Comparison of ENCODE assay signal across 27 mouse cellular contexts in genomic region chr6:72692469-72692868, GRCm38 (mm10).
A peak's percentile ranks its signal among the peaks of the same experiment; 100 is the strongest.
DNase-seq lines count a peak whose midpoint lies in the region; ATAC-seq lines count a peak whose summit lies in the region.
"Had no signal": no experiment of that assay in that cellular context is flagged by ENCODE, and none has a peak within 500 bp of the region (broad histone marks: within the 10 kb centered on the region; RNA-seq: fewer than 3 reads in every experiment).

No protein-coding gene starts in this region.

- H3K27me3 ChIP-seq in heart, embryonic 13.5 days (replicated peaks), result no peaks in the 10 kb centered on the region
- H3K27me3 ChIP-seq in limb, embryonic 10.5 days (ENCODE audit: low read depth, poor library complexity, severe bottlenecking), result no peaks in the 10 kb centered on the region
- H3K27me3 ChIP-seq: forebrain, embryonic 15.5 days; heart, embryonic 12.5 days; hindbrain, embryonic 15.5 days; Patski had no signal

- H3K36me3 ChIP-seq in heart, embryonic 13.5 days, result no peaks in the 10 kb centered on the region
- peaks cover 6% of the 10 kb centered on the region; the same call in 1 of the 2 replicates for H3K36me3 ChIP-seq in limb, embryonic 10.5 days
- H3K36me3 ChIP-seq: forebrain, embryonic 15.5 days; heart, embryonic 12.5 days; hindbrain, embryonic 10.5 days; hindbrain, embryonic 15.5 days; midbrain, embryonic 12.5 days; neural tube, embryonic 13.5 days had no signal

- no peak overlapping the region for H3K4me3 ChIP-seq in heart, embryonic 13.5 days
- no peak overlapping the region for H3K4me3 ChIP-seq in limb, embryonic 10.5 days
- H3K4me3 ChIP-seq: forebrain, embryonic 15.5 days; heart, adult 2 months; heart, embryonic 12.5 days; hindbrain, embryonic 10.5 days; hindbrain, embryonic 15.5 days; megakaryocyte, embryonic 14.5 days; midbrain, embryonic 12.5 days; neural tube, embryonic 13.5 days had no signal

- WGBS in heart, embryonic 13.5 days, result 58% methylated on average over 6 of the region's 6 CpGs
- 59% methylated on average over 6 of the region's 6 CpGs for WGBS in limb, embryonic 10.5 days

- intact Hi-C loops in heart, postnatal 14 days (cut with DNase I), result no loop called here

- H3K9ac ChIP-seq in heart, embryonic 13.5 days, result no peak overlapping the region
- H3K9ac ChIP-seq: forebrain, embryonic 15.5 days; heart, embryonic 12.5 days; hindbrain, embryonic 15.5 days; midbrain, embryonic 12.5 days; neural tube, embryonic 13.5 days had no signal

- no peak for ATAC-seq in heart, embryonic 13.5 days (ENCODE audit: extremely low read depth, insufficient number of reproducible peaks, low FRiP score, low TSS enrichment)
- ATAC-seq: forebrain, embryonic 15.5 days; lung, postnatal 0 days; Patski had no signal

- peak; percentile 45 for DNase-seq in adrenal gland, adult 2 months
- no peak for DNase-seq in adrenal gland, adult 18-20 months (ENCODE audit: low spot score in 2 of 2)
- DNase-seq in heart, postnatal 14 days, result no peak
- peak; percentile 29 for DNase-seq in brain, adult 2 months (ENCODE audit: low read depth, low spot score)
- DNase-seq in limb, embryonic 10.5 days (ENCODE audit: low spot score), result no peak
- DNase-seq in embryo, embryonic 11 days, result no peak
- DNase-seq: cerebellum, adult 8-10 months; cerebellum, postnatal 36 days; heart, adult 2 months; heart, postnatal 10 days; kidney, adult 18-20 months; kidney, postnatal 4 days; left cerebral cortex, postnatal 4 days; liver; lung, adult 18-20 months; lung, postnatal 4 days; thymus, postnatal 4 days had no signal

- 0 out of 2 replicates have a peak overlapping the region, but pooled peaks have one; percentile 25 for H3K27ac ChIP-seq in heart, embryonic 13.5 days (replicated peaks)
- H3K27ac ChIP-seq in limb, embryonic 10.5 days, result 0 out of 2 replicates have a peak overlapping the region, but pooled peaks have one; percentile 20
- H3K27ac ChIP-seq: forebrain, embryonic 15.5 days; hindbrain, embryonic 15.5 days; midbrain, embryonic 12.5 days; neural tube, embryonic 13.5 days had no signal

- H3K4me2 ChIP-seq in heart, embryonic 13.5 days, result no peak overlapping the region
- H3K4me2 ChIP-seq: forebrain, embryonic 15.5 days; heart, embryonic 12.5 days; hindbrain, embryonic 15.5 days; midbrain, embryonic 12.5 days; neural tube, embryonic 13.5 days had no signal

- H3K9me3 ChIP-seq in heart, embryonic 13.5 days, result no peaks in the 10 kb centered on the region
- H3K9me3 ChIP-seq in limb, embryonic 10.5 days (replicated peaks), result no peaks in the 10 kb centered on the region
- H3K9me3 ChIP-seq: forebrain, embryonic 15.5 days; heart, embryonic 12.5 days; hindbrain, embryonic 10.5 days; hindbrain, embryonic 15.5 days; megakaryocyte, embryonic 14.5 days; midbrain, embryonic 12.5 days; neural tube, embryonic 13.5 days had no signal

- peaks cover 81% of the 10 kb centered on the region for H3K4me1 ChIP-seq in heart, embryonic 13.5 days
- peaks cover 83% of the 10 kb centered on the region for H3K4me1 ChIP-seq in limb, embryonic 10.5 days

Comparison
In these comparisons a context has a peak if more than half of its experiments do, and no peak if none do; other contexts are left out.
1. DNase-seq: peak in adrenal gland, adult 2 months (single experiment) and brain, adult 2 months (single experiment); none in adrenal gland, adult 18-20 months (0 of 2), heart, postnatal 14 days (0 of 2), limb, embryonic 10.5 days (single experiment) and embryo, embryonic 11 days (single experiment).